Mouse (Mus musculus) olfactory bulb, adult 2 months (tissue): ENCODE data around the gene Catsper1.

Experiments used
- CTCF ChIP-seq: fragments of 200-500 bp; IDR thresholded peaks from 2 replicates; pipeline ENCODE4 v1.5.1; 2012; ENCODE audit warnings: low read depth, mild to moderate bottlenecking, low read length, moderate library complexity; ENCODE audit not compliant: insufficient read depth
- POLR2A ChIP-seq: fragments of 200-500 bp; IDR thresholded peaks from 2 replicates; pipeline ENCODE4 v1.6.1; 2012; ENCODE audit warnings: mild to moderate bottlenecking, low read depth, low read length, moderate library complexity; ENCODE audit not compliant: insufficient read depth

- TF ChIP-seq CTCF (no peak), POLR2A (no peak)
Observed at GRCm38 (mm10) chr19:5364124-5364523, 28.6 kb downstream of the Catsper1 start.
